38 mouse cellular contexts compared by ENCODE assay signal in genomic region chr6:41526453-41526852, GRCm38 (mm10). TPM values are rescaled to one million over a fixed set of nuclear protein-coding genes. Genes with fewer than 3 reads are reported as not detected.
"Had no signal": no experiment of that assay in that cellular context is flagged by ENCODE, and none has a peak within 500 bp of the region (broad histone marks: within the 10 kb centered on the region; RNA-seq: fewer than 3 reads in every experiment).

No protein-coding gene starts in this region.

- H3K9me3 ChIP-seq: heart, embryonic 10.5 days; heart, embryonic 12.5 days; hindbrain, embryonic 13.5 days; hindbrain, embryonic 15.5 days; kidney, embryonic 15.5 days; limb, embryonic 13.5 days; limb, embryonic 15.5 days; liver, embryonic 12.5 days had no signal

- H3K27ac ChIP-seq: heart, embryonic 10.5 days; hindbrain, embryonic 13.5 days; hindbrain, embryonic 15.5 days; hindbrain, postnatal 0 days; kidney, embryonic 15.5 days; kidney, postnatal 0 days; limb, embryonic 13.5 days; limb, embryonic 15.5 days; liver, embryonic 12.5 days had no signal

- H3K4me3 ChIP-seq: heart, embryonic 10.5 days; heart, embryonic 12.5 days; hindbrain, embryonic 13.5 days; hindbrain, embryonic 15.5 days; kidney, embryonic 15.5 days; limb, embryonic 13.5 days; limb, embryonic 15.5 days; liver, embryonic 12.5 days had no signal

- H3K27me3 ChIP-seq: heart, embryonic 12.5 days; hindbrain, embryonic 13.5 days; hindbrain, embryonic 15.5 days; kidney, embryonic 15.5 days; limb, embryonic 13.5 days; limb, embryonic 15.5 days; liver, embryonic 12.5 days had no signal

- H3K4me2 ChIP-seq: heart, embryonic 12.5 days; hindbrain, embryonic 13.5 days; hindbrain, embryonic 15.5 days; kidney, embryonic 15.5 days; limb, embryonic 13.5 days; limb, embryonic 15.5 days; liver, embryonic 12.5 days had no signal

- ATAC-seq: hindbrain, postnatal 0 days; intestine, embryonic 16.5 days; liver, embryonic 12.5 days had no signal

- H3K4me1 ChIP-seq: heart, embryonic 10.5 days; heart, embryonic 12.5 days; hindbrain, embryonic 13.5 days; hindbrain, embryonic 15.5 days; kidney, embryonic 15.5 days; limb, embryonic 13.5 days; limb, embryonic 15.5 days; liver, embryonic 12.5 days had no signal

- H3K36me3 ChIP-seq: heart, embryonic 10.5 days; heart, embryonic 12.5 days; hindbrain, embryonic 13.5 days; hindbrain, embryonic 15.5 days; kidney, embryonic 15.5 days; limb, embryonic 13.5 days; limb, embryonic 15.5 days; liver, embryonic 12.5 days had no signal

- H3K9ac ChIP-seq: heart, embryonic 12.5 days; hindbrain, embryonic 13.5 days; hindbrain, embryonic 15.5 days; kidney, embryonic 15.5 days; limb, embryonic 13.5 days; limb, embryonic 15.5 days; liver, embryonic 12.5 days had no signal

- DNase-seq: gastrocnemius, postnatal 14 days; gastrocnemius, postnatal 36 days; heart, adult 18-20 months; heart, postnatal 14 days; heart, postnatal 36 days; kidney, adult 11 months; kidney, adult 2 months; kidney, adult 9 months; kidney, postnatal 14 days; kidney, postnatal 36 days; layer of hippocampus, adult 9-11 months; layer of hippocampus, postnatal 36 days; left cerebral cortex, postnatal 4 days had no signal

RNA-seq across cellular contexts. Expression of gene Prss2, which starts 4.9 kb away (rescaled TPM):
- total RNA-seq: gastrocnemius, adult 18-20 months; gastrocnemius, adult 8-10 months; gastrocnemius, postnatal 14 days; gastrocnemius, postnatal 36 days; heart, adult 18-20 months; heart, adult 8-10 months; heart, postnatal 14 days; heart, postnatal 36 days; hematopoietic stem cell, adult 5-6 weeks; hindbrain, postnatal 0 days; layer of hippocampus, adult 18-20 months; layer of hippocampus, adult 8-10 months; layer of hippocampus, postnatal 14 days; layer of hippocampus, postnatal 36 days; left cerebral cortex, adult 18-20 months; left cerebral cortex, adult 8-10 months; left cerebral cortex, postnatal 10 days; left cerebral cortex, postnatal 25 days; left cerebral cortex, postnatal 4 days had no signal
- polyA plus RNA-seq: heart, embryonic 10.5 days; heart, embryonic 12.5 days; heart, embryonic 14.5 days; hindbrain, embryonic 11.5 days; hindbrain, embryonic 13.5 days; hindbrain, embryonic 15.5 days; hindbrain, postnatal 0 days; kidney, adult 2 months; kidney, embryonic 15.5 days; kidney, postnatal 0 days; limb, embryonic 11.5 days; limb, embryonic 13.5 days; limb, embryonic 15.5 days; liver, embryonic 12.5 days had no signal
